Mouse (Mus musculus): Measurements from ENCODE around the gene Pbx2.
A peak's percentile ranks its signal among the peaks of the same experiment; 100 is the strongest.

Gene Pbx2

GRCm38 (mm10) chr17:34578070-34578469 is 13.0 kb upstream of the Pbx2 start:
- no peak for DNase-seq (ENCODE audit: low read depth, low spot score)

GRCm38 (mm10) chr17:34582528-34582927 is 8.5 kb upstream of the Pbx2 start:
- DNase-seq (ENCODE audit: low read depth, low spot score), result no peak

- DNase-seq (ENCODE audit: low read depth, low spot score), result no peak
These were observed 7.7 kb upstream of the Pbx2 start for GRCm38 (mm10) chr17:34583397-34583796.

GRCm38 (mm10) chr17:34583819-34584218 is 7.2 kb upstream of the Pbx2 start:
- no peak for DNase-seq (ENCODE audit: low read depth, low spot score)

GRCm38 (mm10) chr17:34585121-34585520 is 5.9 kb upstream of the Pbx2 start:
- DNase-seq (ENCODE audit: low read depth, low spot score), result no peak

- no peak for DNase-seq (ENCODE audit: low read depth, low spot score)
These were observed 4.9 kb upstream of the Pbx2 start for GRCm38 (mm10) chr17:34585877-34586771.

GRCm38 (mm10) chr17:34586796-34587422 is 4.2 kb upstream of the Pbx2 start:
- DNase-seq (ENCODE audit: low read depth, low spot score), result peak; percentile 88

- peak; percentile 92 for DNase-seq (ENCODE audit: low read depth, low spot score)
These were observed 3.6 kb upstream of the Pbx2 start for GRCm38 (mm10) chr17:34587423-34587811.

- DNase-seq (ENCODE audit: low read depth, low spot score), result no peak
These were observed 3.3 kb upstream of the Pbx2 start for GRCm38 (mm10) chr17:34587814-34588213.

- DNase-seq (ENCODE audit: low read depth, low spot score), result no peak
These were observed 2.3 kb upstream of the Pbx2 start for GRCm38 (mm10) chr17:34588767-34589166.

- no peak for DNase-seq (ENCODE audit: low read depth, low spot score)
These were observed 1.9 kb upstream of the Pbx2 start for GRCm38 (mm10) chr17:34589206-34589605.

GRCm38 (mm10) chr17:34589681-34590101 is 1.4 kb upstream of the Pbx2 start, which contains the start of gene Gpsm3:
Gene Gpsm3, plus strand, starts transcription at chr17:34589806.
- peak; percentile 70 for DNase-seq (ENCODE audit: low read depth, low spot score)

- DNase-seq (ENCODE audit: low read depth, low spot score), result no peak
These were observed 695 bp upstream of the Pbx2 start for GRCm38 (mm10) chr17:34590154-34590987.

- peak; percentile 78 for DNase-seq (ENCODE audit: low read depth, low spot score)
These were observed 919 bp downstream of the Pbx2 start for GRCm38 (mm10) chr17:34591994-34592375.

- DNase-seq (ENCODE audit: low read depth, low spot score), result peak; percentile 86
These were observed 1.8 kb downstream of the Pbx2 start for GRCm38 (mm10) chr17:34592581-34593549.

- no peak for DNase-seq (ENCODE audit: low read depth, low spot score)
These were observed 2.9 kb downstream of the Pbx2 start for GRCm38 (mm10) chr17:34593752-34594525.

GRCm38 (mm10) chr17:34596098-34596497 is 5.0 kb downstream of the Pbx2 start:
- DNase-seq (ENCODE audit: low read depth, low spot score), result no peak

- no peak for DNase-seq (ENCODE audit: low read depth, low spot score)
These were observed 6.6 kb downstream of the Pbx2 start, which contains the start of gene Ager for GRCm38 (mm10) chr17:34597566-34598095. Gene Ager, plus strand, starts transcription at chr17:34597862.

GRCm38 (mm10) chr17:34599891-34600290 is 8.8 kb downstream of the Pbx2 start:
- no peak for DNase-seq (ENCODE audit: low read depth, low spot score)

- no peak for DNase-seq (ENCODE audit: low read depth, low spot score)
These were observed 10.7 kb downstream of the Pbx2 start for GRCm38 (mm10) chr17:34601796-34602195.
